Mouse (Mus musculus): ENCODE measurements around the gene Apeh. TPM values are rescaled to one million over a fixed set of nuclear protein-coding genes. Genes with fewer than 3 reads are reported as not detected.

The Apeh gene
- polyA plus RNA-seq, 1 experiment from 2014 or later = 194 TPM

DNA sequence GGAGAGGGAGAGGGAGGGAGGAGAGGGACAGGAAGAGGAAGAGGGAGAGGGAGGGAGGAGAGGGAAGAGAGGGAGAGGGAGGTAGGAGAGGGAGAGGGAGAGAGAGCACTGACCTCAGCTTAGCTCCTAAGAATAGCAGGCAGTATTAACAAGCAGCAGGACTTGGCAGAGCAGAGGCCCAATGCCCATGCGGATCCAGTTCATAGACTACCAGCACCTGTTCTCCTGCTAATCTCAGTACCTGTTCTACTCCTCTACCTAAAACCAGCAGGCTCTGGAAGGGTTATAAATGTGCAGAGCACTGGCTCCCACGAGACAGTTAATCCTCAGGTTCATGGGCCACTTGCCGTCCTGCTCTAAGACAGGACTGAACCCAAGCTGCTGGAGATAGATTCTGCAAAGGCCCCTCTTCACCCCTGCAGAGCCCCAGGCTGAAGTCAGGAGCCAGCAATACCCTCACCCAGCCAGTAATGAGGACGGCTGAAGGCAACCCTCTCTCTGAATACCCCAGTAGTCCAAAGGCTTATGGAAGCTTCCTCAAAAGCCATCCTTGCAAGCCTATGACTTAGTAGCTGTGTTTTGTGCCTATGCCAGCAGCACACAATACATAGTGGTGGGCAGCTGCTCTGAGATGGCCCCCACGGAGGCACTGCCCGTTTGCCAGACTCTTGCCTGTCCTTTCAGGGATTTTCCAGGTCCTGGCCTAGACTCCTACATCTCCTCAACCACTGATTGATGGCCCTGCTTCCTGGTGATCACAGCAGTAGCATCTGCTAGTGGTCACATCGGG lies 21.1 kb downstream of the Apeh start:
- no peak for ATAC-seq (ENCODE audit: insufficient read depth)
- WGBS (ENCODE audit: insufficient replicate concordance) = 79% methylated on average over 7 of the region's 7 CpGs
- H3K36me3 ChIP-seq (replicated peaks) = peaks cover 92% of the 10 kb centered on the region

GRCm38 (mm10) chr9:108072481-108072924 lies 21.9 kb downstream of the Apeh start:
- H3K4me3 ChIP-seq (replicated peaks) = no peak overlapping the region
- H3K9ac ChIP-seq = no peak overlapping the region
- no peaks in the 10 kb centered on the region for H3K27me3 ChIP-seq
- 86% methylated on average over 9 of the region's 9 CpGs for WGBS (ENCODE audit: insufficient replicate concordance)
- peaks cover 61% of the 10 kb centered on the region for H3K4me1 ChIP-seq (replicated peaks)
- H3K36me3 ChIP-seq (replicated peaks) = peaks cover 96% of the 10 kb centered on the region
- H3K4me2 ChIP-seq = no peak overlapping the region
- ATAC-seq (ENCODE audit: insufficient read depth) = no peak
- H3K9me3 ChIP-seq (replicated peaks) = no peaks in the 10 kb centered on the region
- no peak overlapping the region for H3K27ac ChIP-seq (replicated peaks)

More for the DNA sequence above, 21.1 kb downstream of the Apeh start:
- no peaks in the 10 kb centered on the region for H3K9me3 ChIP-seq (replicated peaks)
- H3K4me2 ChIP-seq = no peak overlapping the region
- no peak overlapping the region for H3K4me3 ChIP-seq (replicated peaks)
- no peak overlapping the region; the same call in 1 of the 2 replicates for H3K9ac ChIP-seq
- no peaks in the 10 kb centered on the region for H3K27me3 ChIP-seq
- peak overlapping the region; percentile 24; the same call in 1 of the 2 replicates for H3K27ac ChIP-seq (replicated peaks)
- peaks cover 61% of the 10 kb centered on the region for H3K4me1 ChIP-seq (replicated peaks)

- 69% methylated on average over 4 of the region's 4 CpGs for WGBS (ENCODE audit: insufficient replicate concordance)
- ATAC-seq (ENCODE audit: insufficient read depth) = no peak
- H3K4me1 ChIP-seq (replicated peaks) = peaks cover 54% of the 10 kb centered on the region
- no peak overlapping the region for H3K4me2 ChIP-seq
- peak overlapping the region; percentile 11; the same call in 1 of the 2 replicates for H3K27ac ChIP-seq (replicated peaks)
- H3K4me3 ChIP-seq (replicated peaks) = no peak overlapping the region
- no peaks in the 10 kb centered on the region for H3K9me3 ChIP-seq (replicated peaks)
- H3K36me3 ChIP-seq (replicated peaks) = peaks cover 96% of the 10 kb centered on the region
- H3K9ac ChIP-seq = no peak overlapping the region
- H3K27me3 ChIP-seq = no peaks in the 10 kb centered on the region
Observed at GRCm38 (mm10) chr9:108071801-108072200, 22.6 kb downstream of the Apeh start.

DNA sequence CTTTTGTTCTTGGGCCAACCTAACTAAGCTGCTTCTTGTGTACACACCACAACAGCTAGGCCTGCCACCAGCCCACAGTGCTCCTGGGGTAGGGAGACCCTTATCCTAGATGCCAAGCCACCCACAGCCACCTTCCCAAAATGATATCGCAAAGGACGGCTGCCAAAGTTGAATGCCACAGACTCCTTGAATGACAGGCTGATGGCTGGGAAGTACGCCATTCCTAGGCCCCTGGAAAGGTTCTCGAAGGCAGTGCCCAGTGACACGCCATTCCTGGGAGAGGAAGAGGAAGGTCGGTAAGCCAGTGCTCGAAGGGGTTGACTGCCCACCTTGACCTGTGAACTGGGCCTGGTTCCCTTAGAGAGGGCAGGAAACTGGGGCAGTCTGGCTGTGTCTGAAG lies 24.9 kb downstream of the Apeh start:
- 90% methylated on average over 7 of the region's 7 CpGs for WGBS (ENCODE audit: insufficient replicate concordance)
- no peak overlapping the region for H3K27ac ChIP-seq (replicated peaks)

DNA sequence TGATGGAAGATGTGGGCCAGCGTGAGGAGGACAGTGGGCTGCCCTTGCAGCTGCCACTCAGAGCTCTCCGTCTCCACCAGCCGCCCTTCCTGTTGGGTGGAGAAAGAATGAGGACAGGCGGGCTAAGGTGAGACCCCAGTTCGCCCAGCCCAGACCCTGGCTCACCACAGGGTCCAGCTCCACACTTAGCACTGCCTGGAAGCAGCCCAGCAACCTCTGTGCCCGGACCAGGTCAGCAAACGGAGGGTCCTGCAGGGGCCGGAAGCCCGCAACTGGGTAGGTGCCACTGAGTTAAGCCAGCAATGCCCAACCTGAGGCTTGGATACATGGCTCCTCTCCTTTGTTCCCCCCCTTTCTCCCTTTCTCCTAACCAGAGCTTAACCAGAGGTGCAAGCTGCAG lies 25.4 kb downstream of the Apeh start:
- Histone ChIP-seq H3K27ac (replicated peaks) (0 out of 2 replicates have a peak overlapping the region, but pooled peaks have one; percentile 33), H3K4me2 (no peak overlapping the region), H3K4me3 (replicated peaks) (no peak overlapping the region), H3K9ac (no peak overlapping the region), H3K4me1 (replicated peaks) (peaks cover 34% of the 10 kb centered on the region), H3K27me3 (no peaks in the 10 kb centered on the region), H3K9me3 (replicated peaks) (no peaks in the 10 kb centered on the region), H3K36me3 (replicated peaks) (peaks cover 99% of the 10 kb centered on the region)
- 93% methylated on average over 9 of the region's 9 CpGs for WGBS (ENCODE audit: insufficient replicate concordance)
- ATAC-seq (ENCODE audit: insufficient read depth) = no peak

More for the DNA sequence above, 24.9 kb downstream of the Apeh start:
- H3K4me1 ChIP-seq (replicated peaks) = peaks cover 40% of the 10 kb centered on the region
- H3K4me2 ChIP-seq = no peak overlapping the region
- no peak overlapping the region for H3K9ac ChIP-seq
- peaks cover 99% of the 10 kb centered on the region for H3K36me3 ChIP-seq (replicated peaks)
- no peaks in the 10 kb centered on the region for H3K27me3 ChIP-seq
- no peaks in the 10 kb centered on the region for H3K9me3 ChIP-seq (replicated peaks)
- no peak for ATAC-seq (ENCODE audit: insufficient read depth)
- H3K4me3 ChIP-seq (replicated peaks) = no peak overlapping the region

DNA sequence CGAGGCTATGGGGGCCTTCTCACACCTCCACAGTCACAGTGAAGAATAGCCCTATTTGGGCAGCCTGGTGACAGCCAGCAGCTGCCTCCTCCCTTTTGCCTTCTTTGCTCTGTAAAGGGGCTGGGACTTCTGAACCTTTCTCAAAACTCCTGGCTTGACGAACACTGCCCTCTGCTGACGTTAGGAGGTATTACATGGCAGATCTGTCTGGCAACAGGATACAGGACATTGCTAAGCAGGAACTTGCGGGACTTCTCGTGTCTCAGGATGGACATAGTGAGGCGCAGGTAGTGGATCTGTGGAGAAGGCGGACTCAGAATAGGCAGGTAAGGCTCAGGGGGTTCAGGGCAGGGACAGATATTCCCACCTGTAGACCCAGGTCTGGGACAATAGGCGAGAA lies 26.5 kb downstream of the Apeh start:
- peaks cover 99% of the 10 kb centered on the region for H3K36me3 ChIP-seq (replicated peaks)
- H3K4me1 ChIP-seq (replicated peaks) = peaks cover 34% of the 10 kb centered on the region
- H3K9ac ChIP-seq = no peak overlapping the region
- no peak overlapping the region for H3K4me2 ChIP-seq
- peak overlapping the region; percentile 33; the same call in 1 of the 2 replicates for H3K27ac ChIP-seq (replicated peaks)
- 0 out of 2 replicates have a peak, but pooled peaks have one; percentile 30 for ATAC-seq (ENCODE audit: insufficient read depth)
- 26% methylated on average over 8 of the region's 8 CpGs for WGBS (ENCODE audit: insufficient replicate concordance)
- H3K27me3 ChIP-seq = no peaks in the 10 kb centered on the region
- H3K4me3 ChIP-seq (replicated peaks) = no peak overlapping the region
- H3K9me3 ChIP-seq (replicated peaks) = no peaks in the 10 kb centered on the region

DNA sequence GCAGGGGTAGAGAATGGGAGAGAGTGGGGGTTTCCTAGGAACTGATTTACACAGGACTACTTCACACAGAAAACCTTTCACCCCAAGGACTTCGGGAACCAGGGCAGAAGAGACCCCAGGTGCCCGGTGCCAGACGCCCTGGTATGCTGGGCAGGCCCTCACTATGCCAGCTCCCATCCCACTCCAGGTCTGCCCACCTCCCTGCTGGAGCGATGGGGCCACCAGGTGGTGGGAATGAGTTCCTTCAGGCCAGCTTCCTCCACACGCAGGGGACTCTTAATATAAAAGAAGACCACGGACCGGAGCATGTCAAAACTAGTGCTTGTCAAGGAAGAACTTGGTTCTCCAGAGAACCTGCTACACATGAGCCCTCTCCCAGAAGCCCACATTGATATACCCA lies 27.2 kb downstream of the Apeh start:
- Histone ChIP-seq H3K27ac (replicated peaks) (no peak overlapping the region), H3K4me1 (replicated peaks) (peaks cover 35% of the 10 kb centered on the region), H3K4me2 (no peak overlapping the region), H3K36me3 (replicated peaks) (peaks cover 100% of the 10 kb centered on the region), H3K27me3 (no peaks in the 10 kb centered on the region), H3K9me3 (replicated peaks) (no peaks in the 10 kb centered on the region), H3K4me3 (replicated peaks) (no peak overlapping the region), H3K9ac (no peak overlapping the region)
- ATAC-seq (ENCODE audit: insufficient read depth) = no peak
- 87% methylated on average over 7 of the region's 7 CpGs for WGBS (ENCODE audit: insufficient replicate concordance)

DNA sequence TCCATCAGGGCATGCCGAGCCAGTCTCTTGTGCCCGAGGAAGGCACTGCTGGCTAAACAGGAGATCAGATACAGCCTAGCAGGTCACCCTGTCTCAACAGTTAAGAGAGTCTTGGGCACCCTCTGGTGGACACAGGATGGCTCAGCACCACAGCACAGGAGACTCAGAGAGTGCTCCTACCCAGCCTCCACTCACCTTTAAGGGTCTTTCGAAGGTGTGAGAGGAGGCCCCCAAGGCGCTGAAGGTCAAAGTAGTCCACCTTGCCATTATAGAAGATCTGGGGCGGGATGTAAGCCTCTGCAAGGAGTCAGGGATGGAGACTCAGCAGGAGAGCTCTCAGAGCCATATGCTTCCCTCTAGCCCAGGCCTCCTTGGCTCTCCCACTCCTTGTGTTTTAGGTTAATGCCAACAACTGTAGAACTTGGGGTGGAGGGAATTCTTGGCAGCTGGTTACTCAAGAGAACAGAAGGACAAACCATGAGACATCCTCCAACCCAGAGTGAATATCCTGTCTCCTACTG lies 28.9 kb downstream of the Apeh start:
- 0 out of 2 replicates have a peak overlapping the region, but pooled peaks have one; percentile 6 for H3K27ac ChIP-seq (replicated peaks)
- no peaks in the 10 kb centered on the region for H3K9me3 ChIP-seq (replicated peaks)
- 40% methylated on average over 5 of the region's 5 CpGs for WGBS (ENCODE audit: insufficient replicate concordance)
- H3K4me2 ChIP-seq = no peak overlapping the region
- H3K27me3 ChIP-seq = no peaks in the 10 kb centered on the region
- H3K4me3 ChIP-seq (replicated peaks) = no peak overlapping the region
- no peak overlapping the region for H3K9ac ChIP-seq
- ATAC-seq (ENCODE audit: insufficient read depth) = peak; percentile 42; the same call in 1 of the 2 replicates
- peaks cover 100% of the 10 kb centered on the region for H3K36me3 ChIP-seq (replicated peaks)
- peaks cover 36% of the 10 kb centered on the region for H3K4me1 ChIP-seq (replicated peaks)

GRCm38 (mm10) chr9:108063361-108063760 lies 31.0 kb downstream of the Apeh start:
- WGBS (ENCODE audit: insufficient replicate concordance) = 79% methylated on average over 12 of the region's 12 CpGs
- no peak overlapping the region for H3K4me3 ChIP-seq (replicated peaks)
- H3K27me3 ChIP-seq = no peaks in the 10 kb centered on the region
- H3K36me3 ChIP-seq (replicated peaks) = peaks cover 100% of the 10 kb centered on the region
- H3K9ac ChIP-seq = no peak overlapping the region
- peaks cover 33% of the 10 kb centered on the region for H3K4me1 ChIP-seq (replicated peaks)
- no peak overlapping the region for H3K27ac ChIP-seq (replicated peaks)
- no peaks in the 10 kb centered on the region for H3K9me3 ChIP-seq (replicated peaks)
- no peak for ATAC-seq (ENCODE audit: insufficient read depth)
- H3K4me2 ChIP-seq = no peak overlapping the region

GRCm38 (mm10) chr9:108062142-108062541 lies 32.3 kb downstream of the Apeh start:
- ATAC-seq (ENCODE audit: insufficient read depth) = no peak
- H3K9ac ChIP-seq = no peak overlapping the region
- H3K4me3 ChIP-seq (replicated peaks) = no peak overlapping the region
- no peaks in the 10 kb centered on the region for H3K9me3 ChIP-seq (replicated peaks)
- peaks cover 100% of the 10 kb centered on the region for H3K36me3 ChIP-seq (replicated peaks)
- H3K27me3 ChIP-seq = no peaks in the 10 kb centered on the region
- 89% methylated on average over 3 of the region's 3 CpGs for WGBS (ENCODE audit: insufficient replicate concordance)
- no peak overlapping the region for H3K4me2 ChIP-seq
- H3K4me1 ChIP-seq (replicated peaks) = peaks cover 25% of the 10 kb centered on the region
- no peak overlapping the region for H3K27ac ChIP-seq (replicated peaks)

GRCm38 (mm10) chr9:108058291-108058690 lies 36.1 kb downstream of the Apeh start:
- peaks cover 34% of the 10 kb centered on the region for H3K4me1 ChIP-seq (replicated peaks)
- H3K36me3 ChIP-seq (replicated peaks) = peaks cover 100% of the 10 kb centered on the region
- no peak overlapping the region for H3K4me2 ChIP-seq
- H3K27ac ChIP-seq (replicated peaks) = no peak overlapping the region
- WGBS (ENCODE audit: insufficient replicate concordance) = 97% methylated on average over 9 of the region's 9 CpGs
- H3K27me3 ChIP-seq = no peaks in the 10 kb centered on the region
- no peak overlapping the region for H3K4me3 ChIP-seq (replicated peaks)
- no peak overlapping the region for H3K9ac ChIP-seq
- H3K9me3 ChIP-seq (replicated peaks) = no peaks in the 10 kb centered on the region
- ATAC-seq (ENCODE audit: insufficient read depth) = no peak
